Mouse (Mus musculus) erythroblast, embryonic 14.5 days (primary cell): Measurements from ENCODE around the gene Pld2. TPM values are rescaled to one million over a fixed set of nuclear protein-coding genes. Genes with fewer than 3 reads are reported as not detected.
"Not testable (repeated sequence)": the region's sequence is repeated elsewhere in the genome, so short reads cannot be mapped to it uniquely, and the experiment has no call there.

Source experiments
- H3K27me3 ChIP-seq: 2 replicates; pipeline ENCODE4 v1.6.1; 2012; ENCODE audit warnings: inconsistent platforms; ENCODE audit not compliant: control insufficient read depth
- H3K36me3 ChIP-seq: 2 replicates; pipeline ENCODE4 v1.6.1; 2012; ENCODE audit warnings: mild to moderate bottlenecking, inconsistent platforms; ENCODE audit not compliant: control insufficient read depth
- H3K4me1 ChIP-seq: 2 replicates; pipeline ENCODE4 v1.6.1; 2012; ENCODE audit warnings: inconsistent platforms; ENCODE audit not compliant: control insufficient read depth
- H3K4me3 ChIP-seq: replicated peaks from 2 replicates; pipeline ENCODE3; 2012; ENCODE audit warnings: moderate library complexity, mild to moderate bottlenecking, inconsistent platforms
- H3K9me3 ChIP-seq: 2 replicates; pipeline ENCODE4 v1.6.1; 2012; ENCODE audit warnings: low read length, inconsistent platforms, mixed read lengths; ENCODE audit not compliant: control insufficient read depth
- GATA1 ChIP-seq: IDR thresholded peaks from 2 replicates; pipeline ENCODE4 v1.6.1; 2012; ENCODE audit warnings: low read length, inconsistent platforms, mixed read lengths
- TAL1 ChIP-seq: IDR thresholded peaks from 3 replicates; pipeline ENCODE4 v1.6.1; 2012; ENCODE audit warnings: low read length, inconsistent platforms, mixed read lengths
- polyA plus RNA-seq: library from polyadenylated mRNA; stranded (reverse); fragments of >175 nt; gene quantifications from 2 replicates; pipeline ENCODE4 v1.2.3, GENCODE M21; 2012

The Pld2 gene
- polyA plus RNA-seq, 1 experiment, result 0.01 TPM

DNA sequence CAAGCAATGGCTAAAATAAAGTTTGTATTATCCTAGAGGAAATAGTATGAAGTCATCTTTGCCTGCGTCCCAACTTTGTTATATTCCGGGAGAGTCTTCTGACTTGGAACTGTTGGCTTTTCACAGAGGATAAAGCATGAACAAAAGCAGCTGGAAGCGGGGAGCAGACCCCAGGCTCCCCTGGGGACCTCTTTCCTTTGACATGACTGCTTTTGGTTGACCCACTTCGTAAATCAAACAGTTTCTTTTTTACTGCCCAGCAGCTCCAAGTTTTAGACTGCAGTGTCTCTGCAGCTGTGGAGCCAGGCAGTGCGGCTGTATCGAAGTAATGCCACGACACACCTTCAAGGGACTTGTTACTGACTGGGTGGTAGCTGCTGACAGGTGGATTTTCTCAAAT is 26.7 kb downstream of the Pld2 start:
- Histone ChIP-seq H3K36me3 (peaks cover 13% of the 10 kb centered on the region), H3K4me1 (peaks cover 66% of the 10 kb centered on the region), H3K4me3 (no peak overlapping the region), H3K9me3 (no peaks in the 10 kb centered on the region), H3K27me3 (no peaks in the 10 kb centered on the region)
- no peak for TF ChIP-seq GATA1
- no peak for TF ChIP-seq TAL1

DNA sequence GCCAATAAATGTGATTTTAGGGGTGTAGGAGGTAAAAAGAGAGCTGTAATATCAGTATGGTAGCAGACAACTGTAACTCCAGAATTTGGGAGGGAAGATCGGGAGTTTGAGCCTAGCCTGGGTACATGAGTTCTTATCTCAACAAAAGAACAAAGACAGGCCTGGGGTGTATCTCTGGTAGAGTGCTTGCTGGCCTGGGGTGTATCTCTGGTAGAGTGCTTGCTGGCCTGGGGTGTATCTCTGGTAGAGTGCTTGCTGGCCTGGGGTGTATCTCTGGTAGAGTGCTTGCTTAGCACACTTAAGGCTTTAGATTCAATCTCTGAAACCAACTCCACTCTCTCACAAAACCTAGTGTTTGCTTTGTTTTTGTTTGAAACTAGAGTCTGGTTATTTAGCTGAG is 30.8 kb downstream of the Pld2 start:
- not testable (repeated sequence) for H3K9me3 ChIP-seq, H3K4me3 ChIP-seq, H3K27me3 ChIP-seq
- H3K4me1 ChIP-seq, result peaks cover 48% of the 10 kb centered on the region
- peaks cover 13% of the 10 kb centered on the region for H3K36me3 ChIP-seq

GRCm38 (mm10) chr11:70571641-70572040 is 31.8 kb downstream of the Pld2 start:
- no peak for TF ChIP-seq GATA1
- no peaks in the 10 kb centered on the region for H3K27me3 ChIP-seq
- H3K4me1 ChIP-seq, result peaks cover 48% of the 10 kb centered on the region
- no peak overlapping the region for H3K4me3 ChIP-seq
- H3K9me3 ChIP-seq, result no peaks in the 10 kb centered on the region
- H3K36me3 ChIP-seq, result peaks cover 13% of the 10 kb centered on the region

DNA sequence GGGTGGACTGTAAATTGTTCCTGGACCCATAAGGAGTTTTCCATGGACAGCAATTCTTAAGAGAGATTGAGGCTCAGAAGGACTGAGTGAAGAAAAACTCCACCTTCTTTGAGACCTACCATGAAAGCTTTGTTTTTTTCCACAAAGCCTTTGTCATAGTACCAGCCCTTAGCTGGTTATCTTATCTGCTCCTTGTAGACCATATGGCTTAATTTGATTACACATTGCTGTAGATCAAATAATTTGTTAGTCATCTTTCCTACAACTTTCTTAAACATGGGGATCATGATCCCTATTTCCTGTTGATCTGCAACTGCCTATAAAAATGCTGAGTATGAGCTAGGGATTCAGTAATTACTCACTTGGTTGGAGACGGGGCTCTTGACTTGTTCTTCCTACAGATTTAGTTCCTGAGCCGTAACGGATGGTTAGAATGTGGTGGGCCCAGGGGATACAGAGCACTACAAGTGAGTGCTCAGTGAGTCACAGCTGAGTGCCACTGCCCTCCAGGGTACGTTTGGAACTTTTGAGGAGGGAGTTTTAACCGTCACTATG is 32.6 kb downstream of the Pld2 start:
- H3K4me1 ChIP-seq, result peaks cover 48% of the 10 kb centered on the region
- no peak for TF ChIP-seq TAL1
- no peaks in the 10 kb centered on the region for H3K27me3 ChIP-seq
- peaks cover 8% of the 10 kb centered on the region for H3K36me3 ChIP-seq
- no peaks in the 10 kb centered on the region for H3K9me3 ChIP-seq
- no peak overlapping the region for H3K4me3 ChIP-seq

- peaks cover 49% of the 10 kb centered on the region for H3K4me1 ChIP-seq
- no peaks in the 10 kb centered on the region for H3K9me3 ChIP-seq
- TF ChIP-seq GATA1 (no peak), TAL1 (no peak)
- H3K36me3 ChIP-seq, result no peaks in the 10 kb centered on the region; the same call in none of the 2 replicates
- no peaks in the 10 kb centered on the region for H3K27me3 ChIP-seq
- H3K4me3 ChIP-seq, result no peak overlapping the region
Measured at GRCm38 (mm10) chr11:70573872-70574271, 34.0 kb downstream of the Pld2 start.

- Histone ChIP-seq H3K36me3 (no peaks in the 10 kb centered on the region; the same call in none of the 2 replicates), H3K4me1 (peaks cover 25% of the 10 kb centered on the region)
- TF ChIP-seq TAL1, result no peak
- TF ChIP-seq GATA1, result no peak
Measured at GRCm38 (mm10) chr11:70577201-70577600, 37.3 kb downstream of the Pld2 start.

GRCm38 (mm10) chr11:70578962-70579361 is 39.1 kb downstream of the Pld2 start:
- TF ChIP-seq GATA1, result no peak
- Histone ChIP-seq H3K36me3 (no peaks in the 10 kb centered on the region; the same call in none of the 2 replicates), H3K27me3 (no peaks in the 10 kb centered on the region), H3K4me3 (no peak overlapping the region), H3K4me1 (peaks cover 15% of the 10 kb centered on the region), H3K9me3 (no peaks in the 10 kb centered on the region)

More at GRCm38 (mm10) chr11:70577201-70577600, 37.3 kb downstream of the Pld2 start:
- no peaks in the 10 kb centered on the region for H3K9me3 ChIP-seq
- no peaks in the 10 kb centered on the region for H3K27me3 ChIP-seq
- no peak overlapping the region for H3K4me3 ChIP-seq

GRCm38 (mm10) chr11:70579710-70580357 is 40.0 kb downstream of the Pld2 start:
- no peaks in the 10 kb centered on the region for H3K9me3 ChIP-seq
- TF ChIP-seq TAL1 (no peak), GATA1 (no peak)
- no peak overlapping the region for H3K4me3 ChIP-seq
- H3K36me3 ChIP-seq, result no peaks in the 10 kb centered on the region; the same call in none of the 2 replicates
- peaks cover 15% of the 10 kb centered on the region for H3K4me1 ChIP-seq
- no peaks in the 10 kb centered on the region for H3K27me3 ChIP-seq

DNA sequence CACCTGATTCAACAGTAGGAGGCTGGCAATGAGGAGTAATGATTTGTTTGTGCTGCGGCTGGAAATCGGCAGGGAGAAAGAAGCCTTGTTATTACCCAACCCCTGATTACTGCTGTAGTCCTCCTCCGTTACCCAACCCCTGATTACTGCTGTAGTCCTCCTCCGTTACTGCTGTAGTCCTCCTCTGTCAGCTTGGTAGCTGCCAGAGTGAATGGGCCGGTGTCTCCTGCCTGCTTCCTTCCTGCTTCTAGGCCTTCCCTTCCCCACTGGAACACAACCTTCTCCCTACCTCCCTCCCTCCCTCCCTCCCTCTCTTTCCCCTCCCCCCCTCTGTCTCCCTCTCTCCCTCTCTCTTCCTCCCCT is 40.5 kb downstream of the Pld2 start:
- Histone ChIP-seq H3K4me3 (no peak overlapping the region), H3K4me1 (peaks cover 15% of the 10 kb centered on the region), H3K36me3 (no peaks in the 10 kb centered on the region; the same call in none of the 2 replicates), H3K9me3 (no peaks in the 10 kb centered on the region), H3K27me3 (no peaks in the 10 kb centered on the region)
- TF ChIP-seq GATA1, result no peak
- no peak for TF ChIP-seq TAL1

- Histone ChIP-seq H3K4me3 (no peak overlapping the region), H3K27me3 (no peaks in the 10 kb centered on the region), H3K36me3 (no peaks in the 10 kb centered on the region; the same call in none of the 2 replicates), H3K4me1 (peaks cover 15% of the 10 kb centered on the region), H3K9me3 (no peaks in the 10 kb centered on the region)
- TF ChIP-seq TAL1, result no peak
- no peak for TF ChIP-seq GATA1
Measured at GRCm38 (mm10) chr11:70580921-70581320, 41.1 kb downstream of the Pld2 start.
